Mouse (Mus musculus) spleen, postnatal 10 days (tissue): Measurements from ENCODE around the gene Carhsp1.

ENCODE experiments used
- DNase-seq, 2 experiments: peaks; one replicate each; pipeline ENCODE4 v3.0.0; 2021 to 2022; ENCODE audit warnings: low spot score in 2 of 2

The Carhsp1 gene

GRCm38 (mm10) chr16:8675559-8675958 is 3.6 kb upstream of the Carhsp1 start:
- DNase-seq = peak; percentile 58 to 78

DNA sequence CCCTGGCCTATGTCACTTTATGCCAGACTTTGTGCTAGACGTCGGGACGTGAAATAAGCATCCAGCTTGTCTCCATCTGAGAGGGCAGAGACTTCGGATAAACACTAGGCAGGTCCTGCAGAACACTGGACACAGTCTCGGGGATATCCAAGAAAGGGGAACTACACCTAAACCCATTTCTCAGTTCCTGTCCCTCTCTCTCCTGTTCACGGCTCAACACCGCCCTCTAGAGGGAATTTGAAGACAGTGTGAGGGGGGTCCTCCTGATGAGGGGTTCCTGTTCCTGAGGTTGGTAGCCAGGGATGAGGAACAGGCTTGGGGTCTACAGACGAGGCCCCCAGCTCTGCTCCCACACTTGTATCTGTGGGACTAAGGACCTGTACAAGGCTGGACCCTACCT is 2.2 kb upstream of the Carhsp1 start:
- DNase-seq = peak; percentile 63 to 77

GRCm38 (mm10) chr16:8673343-8673742 is 1.4 kb upstream of the Carhsp1 start:
- DNase-seq = no peak

GRCm38 (mm10) chr16:8672811-8673210 is 856 bp upstream of the Carhsp1 start:
- DNase-seq = no peak

DNA sequence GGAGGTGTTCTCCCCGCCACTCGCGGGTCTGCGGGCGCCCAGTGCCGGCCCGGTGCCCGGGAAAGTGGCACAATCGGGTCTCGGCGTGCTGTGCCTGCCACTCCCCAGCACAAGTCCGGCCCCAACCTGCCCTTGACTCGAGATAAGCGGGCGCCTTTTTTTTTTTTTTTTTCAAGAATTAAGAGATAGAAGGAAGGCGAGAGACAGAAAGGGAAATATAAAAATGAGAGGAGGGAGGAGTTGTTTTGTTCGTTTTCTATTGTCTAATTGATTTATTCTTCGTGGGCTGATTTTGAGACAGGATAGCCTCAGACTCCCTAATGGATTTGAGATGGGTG is 364 bp upstream of the Carhsp1 start:
- DNase-seq = no peak

- no peak for DNase-seq
These were observed 1.6 kb downstream of the Carhsp1 start for GRCm38 (mm10) chr16:8670041-8671035.

DNA sequence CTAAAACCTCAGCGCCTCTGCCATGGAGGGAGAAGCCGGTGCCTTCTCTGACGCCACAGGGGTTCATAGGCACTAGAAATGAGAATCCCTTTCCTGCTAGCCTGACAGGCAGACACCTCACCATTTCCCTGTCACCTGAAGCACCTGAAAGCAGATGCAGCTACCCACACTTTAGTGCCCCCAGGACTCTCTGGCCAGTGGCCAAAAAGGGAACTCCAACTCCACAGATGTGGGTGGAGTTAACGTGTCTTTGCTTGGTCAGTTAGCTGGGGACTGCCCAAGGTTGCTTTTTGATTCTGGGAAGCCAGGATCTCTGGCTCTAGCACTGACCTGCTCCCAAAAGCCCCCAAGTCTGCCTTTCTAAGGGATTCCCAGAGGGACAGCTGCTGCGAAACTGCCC is 2.5 kb downstream of the Carhsp1 start:
- no peak for DNase-seq

DNA sequence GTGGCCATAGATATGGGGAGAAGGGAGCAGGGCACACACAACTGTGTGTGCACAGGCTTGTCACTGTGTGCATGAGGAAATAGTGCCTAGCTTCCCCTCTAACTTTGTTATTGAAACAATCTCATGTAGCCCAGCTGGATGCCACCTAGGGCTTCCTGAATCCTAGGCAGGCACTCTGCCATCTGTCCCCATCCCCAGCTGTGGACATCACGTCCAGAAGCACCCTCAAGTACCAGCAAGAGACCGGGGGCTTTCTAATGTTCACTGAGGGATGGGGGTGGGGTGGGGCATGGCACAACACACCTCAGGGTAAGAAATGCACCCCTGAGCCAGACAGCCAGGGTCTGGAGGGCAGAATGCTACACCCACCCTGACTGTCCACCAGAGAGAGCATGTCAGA is 3.6 kb downstream of the Carhsp1 start:
- DNase-seq = no peak

GRCm38 (mm10) chr16:8667814-8668213 is 4.1 kb downstream of the Carhsp1 start:
- DNase-seq = no peak

- no peak for DNase-seq
These were observed 4.7 kb downstream of the Carhsp1 start for GRCm38 (mm10) chr16:8667261-8667660.

DNA sequence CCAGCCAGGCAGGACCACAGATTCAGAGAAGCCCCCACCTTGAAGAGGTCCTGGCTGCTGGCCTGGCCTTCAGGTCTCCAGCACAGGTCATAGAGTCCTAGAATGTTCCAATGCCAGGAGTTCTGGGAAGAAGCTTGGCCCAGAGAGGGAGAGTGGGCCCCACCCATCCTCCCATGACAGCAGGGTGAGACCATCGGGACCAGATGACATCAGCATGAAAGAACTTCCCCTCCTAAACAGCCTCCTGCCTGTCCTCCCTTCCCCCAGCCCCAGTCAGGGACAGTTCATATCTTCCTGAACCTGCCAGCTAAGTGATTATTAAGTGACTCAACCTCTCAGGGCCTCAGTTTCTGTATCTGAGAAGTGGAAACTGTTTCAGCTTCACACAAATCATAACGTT is 5.5 kb downstream of the Carhsp1 start:
- DNase-seq = no peak

- no peak for DNase-seq
These were observed 6.6 kb downstream of the Carhsp1 start for GRCm38 (mm10) chr16:8665367-8665766.

- no peak for DNase-seq
These were observed 8.1 kb downstream of the Carhsp1 start for GRCm38 (mm10) chr16:8663606-8664539.

DNA sequence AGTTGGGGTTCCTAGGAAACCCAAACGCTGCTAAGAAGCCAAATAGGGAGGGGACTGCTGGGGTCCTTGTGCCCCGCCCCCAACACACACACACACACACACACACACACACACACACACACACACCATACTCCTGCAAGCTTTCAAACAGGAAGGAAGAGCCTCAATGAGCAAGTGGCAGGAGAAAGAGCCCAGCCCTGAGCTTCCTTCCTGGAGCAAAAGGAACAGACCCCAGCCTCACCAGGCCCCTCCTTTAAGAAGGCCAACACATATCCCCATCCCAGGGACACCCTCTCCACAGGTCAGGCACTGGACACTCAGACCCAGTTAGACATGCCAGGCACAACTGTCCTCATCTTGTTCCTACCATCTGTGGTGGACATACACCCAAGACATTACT is 8.9 kb downstream of the Carhsp1 start:
- no peak for DNase-seq

DNA sequence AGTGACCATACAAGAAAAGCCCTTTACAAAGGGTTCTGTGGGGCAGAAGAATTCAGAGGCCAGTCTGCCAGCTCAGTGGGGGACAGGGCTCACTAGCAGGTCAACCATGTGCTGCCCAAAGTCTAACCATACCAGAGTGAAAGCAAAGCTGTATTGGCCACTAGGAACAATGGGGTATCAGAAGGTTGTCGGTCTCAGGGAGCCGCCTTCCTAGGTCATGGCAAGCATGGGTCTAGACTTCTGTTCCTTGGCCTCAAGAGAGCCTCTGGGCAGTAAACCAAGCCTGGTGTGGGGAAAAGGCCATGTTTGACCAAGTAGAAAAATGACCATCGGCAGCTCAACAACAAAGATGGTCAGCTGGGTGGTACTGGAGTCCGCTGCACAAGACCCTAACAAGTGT is 13.2 kb downstream of the Carhsp1 start:
- no peak for DNase-seq

DNA sequence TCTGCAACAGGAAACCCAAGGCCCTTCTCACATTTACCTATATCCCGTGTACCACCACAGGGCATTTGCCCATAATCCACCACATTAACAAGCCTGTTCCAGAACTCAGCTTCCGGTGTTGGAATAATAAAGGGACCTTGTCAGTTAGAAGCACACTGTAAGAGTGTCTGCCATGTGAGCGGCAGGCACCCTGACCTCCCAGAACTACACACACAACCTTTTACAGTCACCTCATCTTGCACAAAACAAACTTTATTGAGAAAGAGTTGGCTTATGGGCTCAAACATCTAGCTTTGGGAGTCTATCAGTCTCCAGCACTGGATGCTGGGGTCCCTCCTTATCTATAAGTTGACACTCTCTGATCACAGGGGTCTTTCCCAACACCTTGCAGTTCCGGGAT is 13.6 kb downstream of the Carhsp1 start:
- no peak for DNase-seq

- DNase-seq = no peak
These were observed 15.7 kb downstream of the Carhsp1 start for GRCm38 (mm10) chr16:8656256-8656655.

DNA sequence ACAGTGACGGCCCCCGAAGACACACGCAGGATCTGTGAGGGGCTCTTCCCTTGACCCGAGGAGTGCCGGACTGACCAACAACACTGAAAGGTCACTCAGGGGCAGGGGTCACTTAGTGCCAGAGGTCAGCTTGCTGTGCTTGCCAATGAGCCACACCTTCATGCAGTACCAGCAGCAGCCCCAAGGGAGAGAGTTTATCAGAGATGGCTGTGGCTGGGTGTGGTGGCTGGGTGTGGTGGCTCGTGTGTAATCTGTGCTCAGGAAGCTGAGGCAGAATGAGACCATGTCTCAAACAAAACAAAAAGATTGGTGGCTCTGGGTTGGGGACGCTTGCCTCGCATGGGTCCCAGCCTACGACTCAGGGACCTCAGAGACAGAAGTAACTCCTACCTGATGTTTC is 16.4 kb downstream of the Carhsp1 start:
- peak in 1 of 2 experiments; percentile 53 for DNase-seq

GRCm38 (mm10) chr16:8655108-8655507 is 16.8 kb downstream of the Carhsp1 start:
- no peak for DNase-seq

DNA sequence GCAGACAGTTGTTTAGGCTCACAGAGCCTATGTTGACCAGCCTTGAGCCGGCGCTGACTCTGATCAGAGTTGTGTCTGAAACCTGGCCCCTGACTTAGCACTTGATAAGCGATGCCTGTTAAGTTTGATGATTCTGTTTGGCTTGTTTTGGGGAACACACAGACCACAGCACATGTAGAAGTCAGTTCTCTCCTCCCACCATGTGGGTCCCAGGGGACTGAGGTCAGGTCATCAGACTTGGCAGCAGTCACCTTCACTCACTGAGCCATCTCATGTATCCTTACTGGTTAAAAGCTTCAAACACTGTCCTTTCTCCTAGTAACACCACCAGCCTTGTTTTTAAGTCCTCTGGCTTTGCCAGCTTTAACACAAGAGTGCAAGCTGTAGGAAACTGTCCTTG is 21.9 kb downstream of the Carhsp1 start:
- DNase-seq = no peak

GRCm38 (mm10) chr16:8645546-8645945 is 26.4 kb downstream of the Carhsp1 start:
- no peak for DNase-seq

GRCm38 (mm10) chr16:8643855-8644254 is 28.1 kb downstream of the Carhsp1 start:
- DNase-seq = peak in 1 of 2 experiments; percentile 68
